Mouse (Mus musculus): ENCODE results near the gene Tlcd1. TPM values are rescaled to one million over a fixed set of nuclear protein-coding genes. Genes with fewer than 3 reads are reported as not detected.

Tlcd1 gene
- total and polyA plus RNA-seq, 3 experiments = 23.3 to 28.3 TPM; not detected in 1

DNA sequence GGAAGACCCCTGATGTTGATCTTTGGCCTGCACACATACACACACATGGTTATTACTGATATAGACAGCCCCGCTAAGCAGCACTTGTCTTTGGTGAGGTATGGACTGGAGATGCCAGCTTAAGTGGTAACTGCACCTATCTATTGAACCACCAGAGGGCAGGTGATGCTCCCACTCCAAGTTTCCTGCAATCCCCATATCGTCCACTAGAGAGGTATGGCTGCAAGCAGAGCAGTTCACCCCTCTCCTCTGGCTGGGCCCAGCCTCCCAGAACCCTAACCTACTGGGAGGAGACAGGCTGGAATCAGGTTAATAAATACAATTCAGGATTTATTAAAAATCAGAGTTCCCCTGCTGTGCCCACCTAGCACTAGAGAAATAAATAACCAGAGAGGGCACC lies 17.4 kb upstream of the Tlcd1 start (continued):
- TF ChIP-seq MXI1 (IDR thresholded peaks at IDR 0.05; ENCODE audit: low read depth, low read length) (no peak; the same call in 1 of the 2 replicates), TAL1 (IDR thresholded peaks at IDR 0.05; ENCODE audit: low read length) (no peak), RAD21 (IDR thresholded peaks at IDR 0.05; ENCODE audit: low read depth, low read length) (peak; percentile 72), SIN3A (IDR thresholded peaks at IDR 0.05; ENCODE audit: low read length) (peak; percentile 70), RCOR1 (IDR thresholded peaks at IDR 0.05; ENCODE audit: low read depth, low read length) (no peak; the same call in 1 of the 2 replicates), SMC3 (IDR thresholded peaks at IDR 0.05; ENCODE audit: low read depth, low read length) (peak; percentile 98), MAZ (IDR thresholded peaks at IDR 0.05; ENCODE audit: low read depth, low read length) (peak; percentile 66; the same call in 1 of the 2 replicates), MYB (IDR thresholded peaks at IDR 0.05; ENCODE audit: low read depth, low read length) (no peak), JUND (IDR thresholded peaks at IDR 0.05; ENCODE audit: low read depth, low read length) (peak; percentile 43; the same call in 1 of the 2 replicates), NRF1 (IDR thresholded peaks at IDR 0.05; ENCODE audit: insufficient read depth, low read depth, low read length, poor library complexity, severe bottlenecking) (no peak), BHLHE40 (IDR thresholded peaks at IDR 0.05; ENCODE audit: borderline replicate concordance, low read depth, low read length) (no peak), MAFK (IDR thresholded peaks at IDR 0.05; ENCODE audit: borderline replicate concordance, low read depth, low read length) (no peak), POLR2AphosphoS5 (IDR thresholded peaks at IDR 0.05; ENCODE audit: borderline replicate concordance, low read depth, low read length) (no peak), NELFE (IDR thresholded peaks at IDR 0.05; ENCODE audit: low read depth, low read length) (0 out of 2 replicates have a peak, but pooled peaks have one; percentile 18), TCF12 (IDR thresholded peaks at IDR 0.05; ENCODE audit: low read depth, low read length) (no peak), USF1 (IDR thresholded peaks at IDR 0.05; ENCODE audit: low read depth, low read length) (no peak), ZC3H11A (IDR thresholded peaks at IDR 0.05; ENCODE audit: low read depth, low read length) (peak; percentile 81)

- Histone ChIP-seq H3K9me3 (replicated peaks; ENCODE audit: insufficient read depth, low read length) (no peaks in the 10 kb centered on the region), H3K27me3 (ENCODE audit: control insufficient read depth in 1 of 2, insufficient read depth in 2 of 2, low read length in 2 of 2) (no peaks in the 10 kb centered on the region), H3K9ac (ENCODE audit: control insufficient read depth, low read depth, low read length, poor library complexity, severe bottlenecking) (no peak overlapping the region), H3K4me1 (ENCODE audit: control insufficient read depth in 1 of 2, insufficient read depth in 2 of 2, low read length in 2 of 2) (peaks cover 0 to 6% of the 10 kb centered on the region in 2 experiments; a peak in 2 of 4 replicates), H3K79me2 (ENCODE audit: control insufficient read depth, insufficient read depth, low read length, poor library complexity) (peaks cover 6% of the 10 kb centered on the region), H3K4me3 (ENCODE audit: control insufficient read depth in 1 of 2, insufficient read depth in 1 of 2, low read depth in 2 of 2, low read length in 2 of 2) (no peak overlapping the region), H3K36me3 (ENCODE audit: control insufficient read depth in 1 of 2, insufficient read depth in 2 of 2, low read length in 2 of 2) (peaks cover 0 to 3% of the 10 kb centered on the region in 2 experiments; a peak in 1 of 4 replicates), H3K27ac (ENCODE audit: control insufficient read depth, low read depth, low read length) (no peak overlapping the region)
- TF ChIP-seq MAX (IDR thresholded peaks at IDR 0.05; ENCODE audit: low read length) (no peak), CHD1 (IDR thresholded peaks at IDR 0.05; ENCODE audit: low read depth, low read length) (no peak), TCF12 (IDR thresholded peaks at IDR 0.05; ENCODE audit: low read depth, low read length) (no peak), ELF1 (IDR thresholded peaks at IDR 0.05; ENCODE audit: low read depth, low read length) (no peak), ZKSCAN1 (IDR thresholded peaks at IDR 0.05; ENCODE audit: low read depth, low read length) (no peak), MEF2A (IDR thresholded peaks at IDR 0.05; ENCODE audit: extremely low read depth, insufficient replicate concordance, low read depth, low read length, poor library complexity, severe bottlenecking) (no peak), USF2 (IDR thresholded peaks at IDR 0.05; ENCODE audit: borderline replicate concordance in 1 of 2, insufficient read depth in 1 of 2, low read depth in 1 of 2, low read length in 2 of 2) (no peak), RCOR1 (IDR thresholded peaks at IDR 0.05; ENCODE audit: low read depth, low read length) (no peak), HCFC1 (IDR thresholded peaks at IDR 0.05; ENCODE audit: low read depth, low read length) (no peak), USF1 (IDR thresholded peaks at IDR 0.05; ENCODE audit: low read depth, low read length) (no peak), MAFK (IDR thresholded peaks at IDR 0.05; ENCODE audit: borderline replicate concordance, low read depth, low read length) (no peak), KAT2A (conservative IDR thresholded peaks at IDR 0.05; ENCODE audit: low read depth, low read length) (no peak), CHD2 (IDR thresholded peaks at IDR 0.05; ENCODE audit: low read length) (no peak), SMC3 (IDR thresholded peaks at IDR 0.05; ENCODE audit: low read depth, low read length) (no peak), TAL1 (IDR thresholded peaks at IDR 0.05; ENCODE audit: low read length) (no peak), RAD21 (IDR thresholded peaks at IDR 0.05; ENCODE audit: low read depth, low read length) (no peak), BHLHE40 (IDR thresholded peaks at IDR 0.05; ENCODE audit: borderline replicate concordance, low read depth, low read length) (no peak)
- DNase-seq (ENCODE audit: low read depth, low spot score) = no peak
These were observed 17.0 kb upstream of the Tlcd1 start for GRCm38 (mm10) chr11:78159557-78159956.

All from MEL (cell line).